Mouse (Mus musculus) G1E (cell line): ENCODE results near the gene Tnk2. TPM values are rescaled to one million over a fixed set of nuclear protein-coding genes. Genes with fewer than 3 reads are reported as not detected.
A peak's percentile ranks its signal among the peaks of the same experiment; 100 is the strongest.

Experiments used
- ATAC-seq: 2 replicates; pipeline ENCODE4 v1.8.0; 2016; ENCODE audit warnings: mild to moderate bottlenecking; ENCODE audit not compliant: insufficient number of reproducible peaks, poor library complexity, low FRiP score, severe bottlenecking; ENCODE audit errors: extremely low read depth
- DNase-seq: peaks from one replicate; pipeline ENCODE4 v3.0.0; 2012; ENCODE audit warnings: low spot score
- H3K27me3 ChIP-seq: 2 replicates; pipeline ENCODE4 v1.6.1; 2012; ENCODE audit warnings: mild to moderate bottlenecking, low read length, inconsistent platforms; ENCODE audit not compliant: insufficient read depth
- H3K36me3 ChIP-seq: replicated peaks from 2 replicates; pipeline ENCODE3; 2012; ENCODE audit warnings: mild to moderate bottlenecking, inconsistent platforms
- H3K4me1 ChIP-seq: 2 replicates; pipeline ENCODE4 v1.6.1; 2012; ENCODE audit warnings: low read depth, low read length, inconsistent platforms, mixed read lengths; ENCODE audit not compliant: insufficient read depth
- H3K4me3 ChIP-seq: 2 replicates; pipeline ENCODE4 v1.5.1; 2012; ENCODE audit warnings: low read depth, mild to moderate bottlenecking, inconsistent platforms, low read length, moderate library complexity, mixed read lengths
- H3K9me3 ChIP-seq: replicated peaks from 2 replicates; pipeline ENCODE4 v1.6.1; 2012; ENCODE audit warnings: inconsistent platforms
- CTCF ChIP-seq: IDR thresholded peaks from 2 replicates; pipeline ENCODE4 v1.5.1; 2012; ENCODE audit warnings: low read depth, low read length, inconsistent platforms, mixed read lengths
- GATA1 ChIP-seq: IDR thresholded peaks from 2 replicates; pipeline ENCODE4 v1.6.1; 2012; ENCODE audit warnings: borderline replicate concordance, low read length, inconsistent platforms, mixed read lengths
- GATA2 ChIP-seq: IDR thresholded peaks from 2 replicates; pipeline ENCODE4 v1.6.1; 2012; ENCODE audit warnings: low read depth, low read length, inconsistent platforms, borderline replicate concordance
- POLR2AphosphoS5 ChIP-seq: IDR thresholded peaks from 2 replicates; pipeline ENCODE4 v1.6.1; 2012; ENCODE audit warnings: low read depth, low read length, inconsistent platforms; ENCODE audit not compliant: insufficient replicate concordance
- TAL1 ChIP-seq: conservative IDR thresholded peaks from 2 replicates; pipeline ENCODE4 v1.6.1; 2012; ENCODE audit warnings: low read depth, low read length, inconsistent platforms, mixed read lengths
- polyA plus RNA-seq: library from polyadenylated mRNA; stranded (reverse); fragments of >175 nt; gene quantifications from 2 replicates; pipeline ENCODE4 v1.2.3, GENCODE M21; 2012
- total RNA-seq, 2 experiments: library from RNA; stranded (forward) in 1 of 2; stranded (reverse) in 1 of 2; fragments of 200-1000 nt in 1 of 2; fragments of >200 nt in 1 of 2; fragmentation: Nextera tagmentation in 1 of 2; gene quantifications; 2 replicates each; pipeline ENCODE4 v1.2.3; 2014 to 2017

Gene Tnk2
- total and polyA plus RNA-seq, 3 experiments: 13.4 to 197 (median 31.5) TPM

DNA sequence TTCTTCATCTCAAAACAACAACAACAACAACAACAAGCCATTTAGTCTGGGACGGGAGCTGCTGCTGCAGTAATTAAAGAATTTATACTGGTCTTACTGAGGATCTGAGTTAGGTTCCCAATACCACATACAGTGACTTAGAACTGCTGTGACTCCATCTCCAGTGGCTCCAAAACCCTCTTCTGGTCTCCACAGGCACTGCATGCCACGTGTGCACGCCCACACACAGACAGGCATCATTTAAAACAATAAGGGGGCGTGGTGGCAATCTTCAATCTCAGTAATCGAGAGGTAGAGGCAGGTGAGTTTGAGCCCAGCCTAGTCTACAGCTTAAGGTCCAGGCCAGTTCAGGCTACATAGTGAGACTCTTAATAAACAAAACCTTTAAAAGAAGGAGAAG, 43.5 kb downstream of the Tnk2 start:
- DNase-seq (no peak), ATAC-seq (no peak)
- Histone ChIP-seq H3K36me3 (peaks cover 14% of the 10 kb centered on the region), H3K4me1 (peaks cover 31% of the 10 kb centered on the region), H3K27me3 (no peaks in the 10 kb centered on the region), H3K4me3 (no peak overlapping the region), H3K9me3 (no peaks in the 10 kb centered on the region)
- no peak for TF ChIP-seq POLR2AphosphoS5

DNA sequence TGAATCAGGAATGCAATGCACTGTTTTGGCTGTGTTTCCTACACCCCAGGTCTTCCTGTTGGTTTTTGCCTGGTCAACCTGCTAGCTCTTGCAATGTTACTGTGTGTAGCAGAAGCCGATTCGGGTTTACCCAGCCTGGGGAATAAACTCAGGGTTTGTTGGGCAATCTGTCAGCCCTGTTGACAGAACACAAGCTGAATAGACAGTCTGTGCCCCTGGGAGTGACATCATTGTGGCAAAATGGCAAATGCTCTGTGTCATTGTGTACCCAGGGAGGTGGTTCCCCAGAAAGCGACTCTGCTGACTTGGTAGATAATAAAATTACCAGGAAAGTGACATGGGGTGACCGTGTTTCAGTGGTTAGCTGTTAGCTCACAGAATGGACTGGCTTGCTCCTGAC, 45.1 kb downstream of the Tnk2 start:
- Histone ChIP-seq H3K9me3 (no peaks in the 10 kb centered on the region), H3K4me3 (no peak overlapping the region), H3K27me3 (peaks cover 4% of the 10 kb centered on the region; the same call in 1 of the 2 replicates), H3K36me3 (no peaks in the 10 kb centered on the region), H3K4me1 (peaks cover 29% of the 10 kb centered on the region)
- TF ChIP-seq GATA1 (no peak), GATA2 (no peak), TAL1 (no peak), POLR2AphosphoS5 (no peak), CTCF (no peak)
- DNase-seq (no peak), ATAC-seq (no peak)

DNA sequence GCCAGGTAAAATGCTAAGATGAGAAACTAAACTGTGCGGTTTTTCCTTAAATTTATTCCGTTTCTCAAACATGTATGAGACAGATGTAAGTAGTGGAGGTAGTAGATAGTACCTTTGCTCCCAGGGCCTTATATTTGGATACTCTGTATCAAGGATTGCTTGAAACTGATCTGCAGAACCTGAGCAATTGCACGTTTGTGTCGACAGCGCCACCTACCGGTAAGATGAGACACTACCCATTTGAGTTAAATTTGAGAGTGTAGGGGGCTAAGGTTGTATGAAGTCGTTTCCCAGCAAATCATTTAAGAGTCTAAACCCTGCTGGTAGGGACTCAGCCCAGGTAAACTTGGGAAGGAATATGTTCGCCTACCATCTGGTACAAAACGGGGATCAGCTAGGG, 45.8 kb downstream of the Tnk2 start:
- Histone ChIP-seq H3K27me3 (peaks cover 8% of the 10 kb centered on the region; the same call in 1 of the 2 replicates), H3K4me1 (peaks cover 30% of the 10 kb centered on the region), H3K4me3 (no peak overlapping the region), H3K36me3 (no peaks in the 10 kb centered on the region), H3K9me3 (no peaks in the 10 kb centered on the region)
- ATAC-seq: no peak
- TF ChIP-seq POLR2AphosphoS5 (no peak), CTCF (peak; percentile 84)
- DNase-seq: no peak

- DNase-seq: peak; percentile 35
- ATAC-seq: no peak
These were observed 53.3 kb downstream of the Tnk2 start for GRCm38 (mm10) chr16:32696841-32697464.

GRCm38 (mm10) chr16:32697665-32698446, 54.2 kb downstream of the Tnk2 start:
- Histone ChIP-seq H3K27me3 (peaks cover 45% of the 10 kb centered on the region), H3K36me3 (no peaks in the 10 kb centered on the region), H3K9me3 (no peaks in the 10 kb centered on the region), H3K4me3 (no peak overlapping the region), H3K4me1 (peaks cover 10% of the 10 kb centered on the region)
- no peak for ATAC-seq
- no peak for DNase-seq
- no peak for TF ChIP-seq GATA1
- TF ChIP-seq TAL1: no peak
- no peak for TF ChIP-seq POLR2AphosphoS5
- no peak for TF ChIP-seq GATA2
- TF ChIP-seq CTCF: no peak

More at GRCm38 (mm10) chr16:32696841-32697464, 53.3 kb downstream of the Tnk2 start:
- Histone ChIP-seq H3K4me1 (peaks cover 10% of the 10 kb centered on the region), H3K36me3 (no peaks in the 10 kb centered on the region), H3K4me3 (no peak overlapping the region), H3K27me3 (peaks cover 45% of the 10 kb centered on the region), H3K9me3 (no peaks in the 10 kb centered on the region)
- TF ChIP-seq GATA2: no peak
- peak; percentile 51; the same call in 1 of the 2 replicates for TF ChIP-seq CTCF

GRCm38 (mm10) chr16:32698550-32698949, 54.9 kb downstream of the Tnk2 start:
- ATAC-seq (no peak), DNase-seq (no peak)
- Histone ChIP-seq H3K9me3 (no peaks in the 10 kb centered on the region), H3K4me1 (peaks cover 10% of the 10 kb centered on the region), H3K36me3 (no peaks in the 10 kb centered on the region), H3K4me3 (no peak overlapping the region), H3K27me3 (peaks cover 43% of the 10 kb centered on the region)
- TF ChIP-seq TAL1 (no peak), CTCF (no peak), GATA2 (no peak)
